Comparison of ENCODE assay signal across 15 mouse cellular contexts in the genomic region with DNA sequence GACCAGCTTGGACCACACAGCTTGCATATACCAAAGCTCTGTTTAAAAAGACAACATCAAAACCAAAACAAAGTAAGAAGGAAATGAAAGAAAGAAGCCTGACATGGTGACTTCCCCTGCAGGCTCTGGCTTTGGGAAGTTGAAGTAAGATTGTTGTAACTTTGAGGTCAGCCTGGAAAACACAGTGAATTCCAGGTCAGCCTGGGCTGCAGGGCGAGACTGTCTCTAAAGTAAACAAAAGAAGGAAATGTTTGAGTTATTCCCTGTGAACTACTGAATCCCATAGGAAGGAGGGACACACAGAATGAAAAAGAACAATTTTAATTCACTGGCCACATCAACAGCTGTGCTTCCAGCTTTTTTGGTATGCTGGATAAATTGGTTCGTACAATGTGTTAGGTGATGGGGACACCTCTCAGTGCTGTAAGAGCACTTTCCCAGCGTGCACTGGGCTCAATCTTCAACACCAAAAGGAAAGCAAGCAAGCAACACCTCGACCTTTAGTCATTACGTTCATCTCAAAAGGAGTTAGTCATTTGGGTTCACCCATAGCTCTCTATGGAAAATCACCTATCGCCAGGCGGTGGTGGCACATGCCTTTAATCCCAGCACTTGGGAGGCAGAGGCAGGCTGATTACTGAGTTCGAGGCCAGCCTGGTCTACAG. TPM values are rescaled to one million over a fixed set of nuclear protein-coding genes. Genes with fewer than 3 reads are reported as not detected.
DNase-seq lines count a peak whose midpoint lies in the region; ATAC-seq lines count a peak whose summit lies in the region.
"Had no signal": no experiment of that assay in that cellular context is flagged by ENCODE, and none has a peak within 500 bp of the region (broad histone marks: within the 10 kb centered on the region; RNA-seq: fewer than 3 reads in every experiment).

No protein-coding gene starts in this region.

- no peak for DNase-seq in heart, adult 8-10 months (ENCODE audit: low spot score)
- peak; percentile 23 for DNase-seq in 3T3-L1 (ENCODE audit: low read depth, low spot score)
- DNase-seq in left cerebral cortex, postnatal 36 days (ENCODE audit: low spot score in 2 of 2), result no peak
- DNase-seq in midbrain, embryonic 14.5 days, result no peak
- DNase-seq: adrenal gland, postnatal 14 days; cerebellum, adult 11 months; gastrocnemius, postnatal 10 days had no signal

- H3K4me3 ChIP-seq in heart, embryonic 15.5 days, result no peak overlapping the region
- H3K4me3 ChIP-seq in macrophage (ENCODE audit: inconsistent target), result no peak overlapping the region
- H3K4me3 ChIP-seq in neural tube, embryonic 15.5 days (replicated peaks), result no peak overlapping the region
- no peak overlapping the region for H3K4me3 ChIP-seq in midbrain, embryonic 14.5 days (replicated peaks; ENCODE audit: low read depth, low read length)
- H3K4me3 ChIP-seq: forebrain, embryonic 12.5 days; hindbrain, embryonic 13.5 days; limb, embryonic 12.5 days had no signal

- no peak overlapping the region for H3K9ac ChIP-seq in heart, embryonic 15.5 days
- no peak overlapping the region for H3K9ac ChIP-seq in neural tube, embryonic 15.5 days (replicated peaks)
- no peak overlapping the region for H3K9ac ChIP-seq in midbrain, embryonic 14.5 days (replicated peaks; ENCODE audit: low read length)
- H3K9ac ChIP-seq: forebrain, embryonic 12.5 days; hindbrain, embryonic 13.5 days; limb, embryonic 12.5 days had no signal

- H3K4me1 ChIP-seq in heart, embryonic 15.5 days (replicated peaks), result peaks cover 33% of the 10 kb centered on the region
- H3K4me1 ChIP-seq in neural tube, embryonic 15.5 days, result no peaks in the 10 kb centered on the region
- H3K4me1 ChIP-seq in midbrain, embryonic 14.5 days (ENCODE audit: control insufficient read depth, insufficient read depth, low read length), result no peaks in the 10 kb centered on the region
- H3K4me1 ChIP-seq: forebrain, embryonic 12.5 days; hindbrain, embryonic 13.5 days; limb, embryonic 12.5 days had no signal

- WGBS in heart, embryonic 15.5 days, result 63% methylated on average over 8 of the region's 8 CpGs
- WGBS in macrophage (ENCODE audit: missing documents), result 77% methylated on average over 8 of the region's 8 CpGs
- WGBS in neural tube, embryonic 15.5 days, result 84% methylated on average over 8 of the region's 8 CpGs
- WGBS in midbrain, embryonic 14.5 days, result 88% methylated on average over 8 of the region's 8 CpGs

- H3K4me2 ChIP-seq in heart, embryonic 15.5 days, result no peak overlapping the region
- H3K4me2 ChIP-seq in neural tube, embryonic 15.5 days, result no peak overlapping the region
- H3K4me2 ChIP-seq in midbrain, embryonic 14.5 days (ENCODE audit: low read length), result no peak overlapping the region
- H3K4me2 ChIP-seq: forebrain, embryonic 12.5 days; hindbrain, embryonic 13.5 days; limb, embryonic 12.5 days; midbrain, embryonic 11.5 days had no signal

- intact Hi-C loops in left cerebral cortex, postnatal 36 days (cut with DNase I), result no loop called here

- H3K27ac ChIP-seq in heart, embryonic 15.5 days, result peak overlapping the region; percentile 47; the same call in 1 of the 2 replicates
- peak overlapping the region; percentile 19; the same call in 1 of the 2 replicates for H3K27ac ChIP-seq in macrophage
- no peak overlapping the region for H3K27ac ChIP-seq in neural tube, embryonic 15.5 days (replicated peaks)
- H3K27ac ChIP-seq in midbrain, embryonic 14.5 days (replicated peaks; ENCODE audit: low read depth, low read length), result no peak overlapping the region
- H3K27ac ChIP-seq: forebrain, embryonic 12.5 days; hindbrain, embryonic 13.5 days; limb, embryonic 12.5 days had no signal

- 0 out of 2 replicates have a peak, but pooled peaks cover 3% of the 10 kb centered on the region for H3K36me3 ChIP-seq in heart, embryonic 15.5 days
- H3K36me3 ChIP-seq in macrophage (ENCODE audit: inconsistent target), result peaks cover 10% of the 10 kb centered on the region; the same call in 1 of the 2 replicates
- 0 out of 2 replicates have a peak, but pooled peaks cover 5% of the 10 kb centered on the region for H3K36me3 ChIP-seq in neural tube, embryonic 15.5 days
- H3K36me3 ChIP-seq in midbrain, embryonic 14.5 days (ENCODE audit: control insufficient read depth, insufficient read depth, low read length), result no peaks in the 10 kb centered on the region
- H3K36me3 ChIP-seq: forebrain, embryonic 12.5 days had no signal

- ATAC-seq in heart, embryonic 15.5 days (replicated peaks; ENCODE audit: insufficient number of reproducible peaks, insufficient read depth, low FRiP score, low read depth), result no peak
- peak; percentile 75 for ATAC-seq in granulocyte monocyte progenitor cell, adult 5-6 weeks (replicated peaks; ENCODE audit: poor library complexity, severe bottlenecking)
- ATAC-seq in neural tube, embryonic 15.5 days (ENCODE audit: low FRiP score), result no peak
- no peak for ATAC-seq in midbrain, embryonic 14.5 days (ENCODE audit: low FRiP score, low TSS enrichment)

- peaks cover 92% of the 10 kb centered on the region for H3K79me2 ChIP-seq in macrophage (ENCODE audit: inconsistent target)

- H3K27me3 ChIP-seq in heart, embryonic 15.5 days, result no peaks in the 10 kb centered on the region
- H3K27me3 ChIP-seq in neural tube, embryonic 15.5 days (replicated peaks), result no peaks in the 10 kb centered on the region
- no peaks in the 10 kb centered on the region for H3K27me3 ChIP-seq in midbrain, embryonic 14.5 days (ENCODE audit: control insufficient read depth, insufficient read depth, low read length)
- H3K27me3 ChIP-seq: forebrain, embryonic 12.5 days; hindbrain, embryonic 13.5 days; limb, embryonic 12.5 days had no signal

- no peaks in the 10 kb centered on the region for H3K9me3 ChIP-seq in heart, embryonic 15.5 days (replicated peaks)
- H3K9me3 ChIP-seq in neural tube, embryonic 15.5 days (replicated peaks), result no peaks in the 10 kb centered on the region
- H3K9me3 ChIP-seq in midbrain, embryonic 14.5 days (ENCODE audit: control insufficient read depth, low read length), result no peaks in the 10 kb centered on the region
- H3K9me3 ChIP-seq: forebrain, embryonic 12.5 days; hindbrain, embryonic 13.5 days; limb, embryonic 12.5 days had no signal

RNA-seq across cellular contexts. Expression of a gene that starts 32.2 kb away (rescaled TPM):
- polyA plus RNA-seq in heart, embryonic 15.5 days (2015; fragmentation: Nextera tagmentation; extraction: Ambion mirVana), result 31.2 and 33.7 TPM in 2 replicates
- total RNA-seq in heart, adult 8-10 months (2022), result 10 to 100 TPM; 12.1 to 18.4 (median 16.2) TPM
- 45.1 and 73.9 TPM in 2 replicates for total RNA-seq in granulocyte monocyte progenitor cell, adult 5-6 weeks (2014; fragmentation: Nextera tagmentation)
- total RNA-seq in granulocyte monocyte progenitor cell, adult 5-6 weeks (2017), result 82.6 and 103 TPM in 2 replicates
- total RNA-seq in macrophage (2018; cell fraction: chromatin; rRNA removed), result 100 to 1,000 TPM in 7 of 26 experiments, 10 to 100 TPM in 19; 35.4 to 173 (median 67.4) TPM
- total RNA-seq in macrophage (2018; cell fraction: cytosol; rRNA removed), result 10 to 100 TPM; 14.5 to 54.1 (median 21.0) TPM
- 100 to 1,000 TPM in 3 of 26 experiments, 10 to 100 TPM in 23; 24.9 to 119 (median 47.5) TPM for total RNA-seq in macrophage (2018; cell fraction: nucleus; rRNA removed)
- polyA plus RNA-seq in macrophage (2018), result 13.2 to 22.7 TPM (median 15.8 TPM) in 3 replicates
- 49.2 and 50.6 TPM in 2 replicates for polyA plus RNA-seq in neural tube, embryonic 15.5 days (2015; fragmentation: Nextera tagmentation; extraction: Ambion mirVana)
- 10 to 100 TPM; 25.3 to 28.5 TPM for total RNA-seq in left cerebral cortex, postnatal 36 days (2021)
- 58.2 and 61.4 TPM in 2 replicates for polyA plus RNA-seq in midbrain, embryonic 14.5 days (2014; fragmentation: Nextera tagmentation; extraction: Ambion mirVana)

RNA-seq across cellular contexts. Expression of a gene that starts 39.4 kb away (rescaled TPM):
- 14.9 and 17.3 TPM in 2 replicates for polyA plus RNA-seq in heart, embryonic 15.5 days (2015; fragmentation: Nextera tagmentation; extraction: Ambion mirVana)
- total RNA-seq in heart, adult 8-10 months (2022), result 10 to 100 TPM; 84.5 to 87.7 (median 86.8) TPM
- 17.2 and 20.9 TPM in 2 replicates for total RNA-seq in granulocyte monocyte progenitor cell, adult 5-6 weeks (2014; fragmentation: Nextera tagmentation)
- 41.2 and 43.1 TPM in 2 replicates for total RNA-seq in granulocyte monocyte progenitor cell, adult 5-6 weeks (2017)
- 10 to 100 TPM; 30.0 to 78.9 (median 60.9) TPM for total RNA-seq in macrophage (2018; cell fraction: chromatin; rRNA removed)
- total RNA-seq in macrophage (2018; cell fraction: cytosol; rRNA removed), result 100 to 1,000 TPM in 16 of 26 experiments, 10 to 100 TPM in 10; 59.4 to 206 (median 108) TPM
- 100 to 1,000 TPM in 25 of 26 experiments, 10 to 100 TPM in 1; 84.3 to 218 (median 151) TPM for total RNA-seq in macrophage (2018; cell fraction: nucleus; rRNA removed)
- polyA plus RNA-seq in macrophage (2018), result 93.3 to 161 TPM (median 147 TPM) in 3 replicates
- polyA plus RNA-seq in neural tube, embryonic 15.5 days (2015; fragmentation: Nextera tagmentation; extraction: Ambion mirVana), result 21.2 and 21.3 TPM in 2 replicates
- total RNA-seq in left cerebral cortex, postnatal 36 days (2021), result 10 to 100 TPM; 80.5 to 87.8 TPM
- polyA plus RNA-seq in midbrain, embryonic 14.5 days (2014; fragmentation: Nextera tagmentation; extraction: Ambion mirVana), result 21.0 and 28.2 TPM in 2 replicates

Comparison
In these comparisons a context has a peak if more than half of its experiments do, and no peak if none do; other contexts are left out.
1. H3K27ac ChIP-seq: peak in heart, embryonic 15.5 days (single experiment) and macrophage (single experiment); none in neural tube, embryonic 15.5 days (single experiment) and midbrain, embryonic 14.5 days (single experiment).